Mouse (Mus musculus) liver, postnatal 0 days (tissue): ENCODE measurements around the gene Fndc7.

ENCODE experiments used
- CTCF ChIP-seq: sonication (generic); IDR thresholded peaks from 2 replicates; pipeline ENCODE4 v1.5.1; 2016; ENCODE audit warnings: antibody characterized with exemption, low read depth
- EP300 ChIP-seq: IDR thresholded peaks from 2 replicates; pipeline ENCODE4 v1.6.1; 2016; ENCODE audit warnings: antibody characterized with exemption, low read depth, mild to moderate bottlenecking

DNA sequence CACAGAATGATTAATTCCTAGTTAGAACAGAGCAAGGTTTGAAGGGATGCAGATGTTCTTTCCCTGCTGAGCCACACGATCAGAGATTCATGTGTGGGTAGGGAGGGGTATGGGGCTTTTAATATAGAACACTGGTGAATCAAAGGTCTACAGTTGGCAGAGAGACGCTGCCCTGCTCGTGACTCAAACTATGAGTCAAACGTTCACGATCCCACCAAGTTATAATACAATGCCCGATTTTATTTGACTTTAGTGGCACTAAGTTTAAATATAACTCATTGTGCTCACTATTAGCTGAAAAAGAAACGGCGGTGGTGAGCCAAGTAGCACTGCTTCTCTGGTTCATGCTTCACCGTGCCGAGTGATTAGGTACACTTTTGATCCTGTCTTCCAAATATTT is 26.7 kb downstream of the Fndc7 start:
- TF ChIP-seq EP300 (no peak), CTCF (no peak)
